Mouse (Mus musculus) heart, adult 2 months (tissue): ENCODE data around the gene Ccdc138.

Experiments
- CTCF ChIP-seq: fragments of 200-600 bp; IDR thresholded peaks from 2 replicates; pipeline ENCODE4 v1.8.1; 2022; ENCODE audit warnings: antibody characterized with exemption, mild to moderate bottlenecking, moderate library complexity
- EP300 ChIP-seq: fragments of 200-500 bp; IDR thresholded peaks from 2 replicates; pipeline ENCODE4 v1.6.1; 2011; ENCODE audit warnings: low read depth, low read length, control low read depth; ENCODE audit not compliant: insufficient read depth
- POLR2A ChIP-seq: fragments of 200-500 bp; IDR thresholded peaks from 2 replicates; pipeline ENCODE4 v1.6.1; 2011; ENCODE audit warnings: mild to moderate bottlenecking, low read depth, low read length, control low read depth; ENCODE audit not compliant: insufficient read depth

DNA sequence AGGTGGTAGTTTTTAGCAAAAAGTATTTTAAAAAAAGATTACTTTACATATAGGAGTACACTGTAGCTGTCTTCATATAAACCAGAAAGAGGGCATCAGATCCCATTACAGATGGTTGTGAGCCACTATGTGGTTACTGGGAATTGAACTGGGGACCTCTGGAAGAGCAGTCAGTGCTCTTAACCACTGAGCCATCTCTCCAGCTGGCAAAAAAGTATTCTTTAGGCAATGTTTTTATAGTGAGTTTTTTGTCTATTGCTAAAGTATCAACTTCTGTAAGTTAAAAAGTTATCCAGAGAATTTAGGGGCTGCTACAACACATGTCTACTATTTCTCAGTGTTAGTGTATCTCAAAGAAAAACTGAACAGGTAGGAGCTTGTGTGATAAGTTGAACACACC lies 1.0 kb upstream of the Ccdc138 start:
- TF ChIP-seq POLR2A (no peak), CTCF (no peak), EP300 (no peak)
